Mouse (Mus musculus) ES-Bruce4 (cell line): ENCODE data around the gene Hipk4. TPM values are rescaled to one million over a fixed set of nuclear protein-coding genes. Genes with fewer than 3 reads are reported as not detected.
A peak's percentile ranks its signal among the peaks of the same experiment; 100 is the strongest.
"Not testable (repeated sequence)": the region's sequence is repeated elsewhere in the genome, so short reads cannot be mapped to it uniquely, and the experiment has no call there.

Experiments
- H3K27ac ChIP-seq: 2 replicates; pipeline ENCODE4 v1.5.1; 2012; ENCODE audit warnings: low read length, inconsistent platforms; ENCODE audit not compliant: insufficient read depth
- H3K27me3 ChIP-seq: 2 replicates; pipeline ENCODE4 v1.6.1; 2012; ENCODE audit warnings: mild to moderate bottlenecking, low read length, inconsistent platforms; ENCODE audit not compliant: control insufficient read depth, poor library complexity, insufficient read depth, severe bottlenecking
- H3K36me3 ChIP-seq: 2 replicates; pipeline ENCODE4 v1.6.1; 2012; ENCODE audit warnings: inconsistent platforms, mild to moderate bottlenecking, low read length, moderate library complexity; ENCODE audit not compliant: control insufficient read depth, poor library complexity, insufficient read depth, severe bottlenecking
- H3K4me1 ChIP-seq: one replicate; pipeline ENCODE4 v1.8.1; 2011; ENCODE audit warnings: low read length; ENCODE audit not compliant: control insufficient read depth, insufficient read depth
- H3K4me3 ChIP-seq: 2 replicates; pipeline ENCODE4 v1.5.1; 2011; ENCODE audit warnings: low read depth, mild to moderate bottlenecking, low read length
- H3K9ac ChIP-seq: 2 replicates; pipeline ENCODE4 v1.6.1; 2012; ENCODE audit warnings: low read depth, mild to moderate bottlenecking, inconsistent platforms; ENCODE audit not compliant: poor library complexity, severe bottlenecking
- H3K9me3 ChIP-seq: replicated peaks from 2 replicates; pipeline ENCODE4 v1.6.1; 2012; ENCODE audit warnings: mild to moderate bottlenecking, low read length, inconsistent platforms; ENCODE audit not compliant: control insufficient read depth, poor library complexity, insufficient read depth, severe bottlenecking
- CTCF ChIP-seq: IDR thresholded peaks from one replicate; pipeline ENCODE4 v1.8.1; 2011; ENCODE audit warnings: low read depth, low read length
- EP300 ChIP-seq: IDR thresholded peaks from 2 replicates; pipeline ENCODE4 v1.6.1; 2011; ENCODE audit warnings: low read depth, low read length; ENCODE audit not compliant: insufficient read depth
- POLR2A ChIP-seq: IDR thresholded peaks from one replicate; pipeline ENCODE4 v1.8.1; 2011; ENCODE audit warnings: low read length; ENCODE audit not compliant: insufficient read depth
- polyA plus RNA-seq: library from polyadenylated mRNA; stranded (reverse); fragments of >200 nt; gene quantifications from 2 replicates; pipeline ENCODE4 v1.2.4, GENCODE M21; 2011; ENCODE audit warnings: low read depth; ENCODE audit not compliant: missing spikeins, insufficient read depth, insufficient read length

The Hipk4 gene
- polyA plus RNA-seq, 1 experiment: 1.5 TPM

DNA sequence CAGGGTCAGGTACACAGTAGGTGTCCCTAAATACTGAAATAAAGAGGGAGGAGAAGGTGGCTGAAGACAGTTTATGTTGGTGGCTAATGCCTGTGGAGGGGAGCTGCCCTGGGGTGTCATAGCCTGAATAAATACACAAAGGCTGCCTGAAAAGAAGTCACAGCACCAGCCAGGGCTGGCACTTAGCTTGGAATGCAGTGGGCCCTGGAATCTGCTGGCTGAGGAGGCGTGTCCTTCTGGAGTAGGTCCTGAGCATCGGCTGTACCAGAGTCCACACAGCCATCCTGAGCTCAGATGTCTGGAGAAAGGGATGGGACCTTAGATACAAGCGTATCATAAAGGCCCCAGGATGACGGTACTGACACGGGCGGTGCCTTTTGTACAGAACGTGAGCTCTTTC, 31.2 kb upstream of the Hipk4 start:
- Histone ChIP-seq H3K9me3 (no peaks in the 10 kb centered on the region), H3K27me3 (no peaks in the 10 kb centered on the region), H3K27ac (peak overlapping the region; percentile 82), H3K4me1 (peaks cover 12% of the 10 kb centered on the region), H3K9ac (no peak overlapping the region), H3K36me3 (peaks cover 2% of the 10 kb centered on the region; the same call in 1 of the 2 replicates), H3K4me3 (no peak overlapping the region)
- no peak for TF ChIP-seq EP300
- no peak for TF ChIP-seq CTCF

DNA sequence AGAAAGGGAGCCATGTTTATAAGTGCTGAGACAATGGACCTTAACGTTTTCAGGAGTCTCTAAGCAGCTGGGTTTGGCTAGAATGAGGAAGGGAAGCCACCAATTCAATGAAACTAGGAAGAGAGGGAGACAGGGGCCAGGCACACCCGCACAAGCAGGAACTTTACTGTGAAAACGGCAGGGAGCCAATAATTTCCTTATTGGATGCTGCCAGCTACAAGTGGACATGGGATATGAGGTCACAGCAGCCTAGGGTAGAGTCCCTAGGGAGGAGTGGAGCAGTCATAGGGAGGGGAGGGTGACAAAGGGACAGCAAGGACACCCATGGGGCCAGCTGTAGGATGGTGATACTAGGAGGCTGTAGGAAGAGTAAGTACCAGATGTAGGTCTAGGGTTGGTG, 30.0 kb upstream of the Hipk4 start:
- TF ChIP-seq CTCF: no peak
- no peak for TF ChIP-seq EP300
- no peak for TF ChIP-seq POLR2A
- no peak overlapping the region for H3K4me3 ChIP-seq
- H3K27me3 ChIP-seq: no peaks in the 10 kb centered on the region
- peaks cover 2% of the 10 kb centered on the region; the same call in 1 of the 2 replicates for H3K36me3 ChIP-seq
- no peak overlapping the region for H3K27ac ChIP-seq
- H3K4me1 ChIP-seq: peaks cover 12% of the 10 kb centered on the region
- H3K9me3 ChIP-seq: no peaks in the 10 kb centered on the region
- H3K9ac ChIP-seq: no peak overlapping the region

DNA sequence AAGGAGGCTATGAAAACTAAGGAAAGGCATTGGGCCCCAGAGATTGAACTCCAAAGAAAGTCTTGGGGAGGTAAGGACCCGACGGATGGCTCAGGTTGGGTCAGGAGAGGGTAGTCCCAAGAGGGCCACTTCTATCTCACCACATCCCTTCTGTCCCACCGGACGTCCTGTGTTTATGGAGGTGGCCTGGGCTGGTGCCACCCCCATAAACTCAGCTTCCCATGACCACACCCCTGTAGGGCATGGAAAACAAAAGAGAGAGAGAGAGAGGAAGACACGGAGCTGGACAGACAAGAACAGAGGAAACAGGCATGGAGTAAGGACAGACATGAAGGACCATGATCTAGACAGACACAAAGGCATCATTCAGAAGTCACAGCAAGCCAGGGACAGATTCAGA, 29.6 kb upstream of the Hipk4 start:
- Histone ChIP-seq H3K9ac (no peak overlapping the region), H3K36me3 (peaks cover 2% of the 10 kb centered on the region; the same call in 1 of the 2 replicates), H3K27me3 (no peaks in the 10 kb centered on the region), H3K4me3 (no peak overlapping the region), H3K27ac (no peak overlapping the region), H3K9me3 (no peaks in the 10 kb centered on the region), H3K4me1 (peaks cover 14% of the 10 kb centered on the region)
- TF ChIP-seq POLR2A (no peak), EP300 (no peak), CTCF (no peak)

DNA sequence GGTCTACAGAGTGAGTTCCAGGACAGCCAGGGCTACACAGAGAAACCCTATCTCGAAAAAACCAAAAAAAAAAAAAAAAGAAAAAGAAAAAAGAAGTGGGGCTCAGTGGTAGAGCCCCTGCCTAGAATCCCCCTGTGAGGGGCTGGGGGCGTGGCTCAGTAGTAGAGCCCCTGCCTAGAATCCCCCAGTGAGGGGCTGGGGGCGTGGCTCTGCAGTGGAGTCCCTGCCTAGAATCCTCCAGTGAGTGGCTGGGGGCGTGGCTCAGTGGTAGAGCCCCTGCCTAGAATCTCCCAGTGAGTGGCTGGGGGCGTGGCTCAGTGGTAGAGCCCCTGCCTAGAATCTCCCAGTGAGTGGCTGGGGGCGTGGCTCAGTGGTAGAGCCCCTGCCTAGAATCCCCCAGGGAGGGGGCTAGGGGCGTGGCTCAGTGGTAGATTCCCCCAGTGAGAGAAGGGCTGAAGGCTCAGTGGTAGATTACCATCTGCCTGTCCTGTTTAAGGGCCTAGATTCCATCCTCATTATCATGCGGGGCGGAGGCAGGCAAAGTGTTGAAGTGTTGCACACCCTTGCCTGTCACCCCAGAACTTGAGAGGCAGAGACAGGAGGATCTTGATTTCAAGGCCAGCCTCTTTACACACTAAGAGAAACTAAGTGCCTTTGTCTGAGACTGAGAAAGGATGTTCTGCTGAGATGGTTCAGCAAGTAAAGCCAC, 28.3 kb upstream of the Hipk4 start:
- not testable (repeated sequence) for H3K27me3 ChIP-seq, H3K4me3 ChIP-seq, H3K9ac ChIP-seq, H3K27ac ChIP-seq, H3K9me3 ChIP-seq, H3K36me3 ChIP-seq
- peaks cover 10% of the 10 kb centered on the region for H3K4me1 ChIP-seq

DNA sequence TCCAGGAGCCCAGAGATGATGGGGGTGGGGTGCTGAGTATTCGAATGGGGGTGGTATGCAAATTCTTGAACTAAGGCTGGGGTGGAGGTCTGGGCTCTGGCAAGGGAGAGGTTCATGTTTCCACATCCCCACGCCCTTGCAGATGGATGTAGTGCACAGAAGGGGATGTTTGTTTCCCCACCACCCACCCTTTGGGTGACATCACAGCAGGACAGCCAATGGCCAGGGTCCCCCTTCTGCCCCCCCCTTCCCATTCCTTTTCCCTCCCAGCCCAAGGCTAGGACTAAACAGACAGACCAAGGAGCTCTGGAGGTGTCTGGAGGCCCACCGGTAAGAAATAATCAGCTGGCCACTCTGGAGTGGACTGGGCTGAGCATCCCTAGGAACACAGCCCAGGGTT, 24.0 kb upstream of the Hipk4 start, which contains the start of gene Prx:
TSS of gene Prx (plus strand) at position 289 of the 400 bp plus-strand sequence.
- Histone ChIP-seq H3K4me1 (peaks cover 7% of the 10 kb centered on the region), H3K9me3 (no peaks in the 10 kb centered on the region), H3K9ac (no peak within 1 kb of the TSS), H3K27ac (peak within 1 kb of the TSS; percentile 43), H3K27me3 (no peaks in the 10 kb centered on the region), H3K36me3 (no peaks in the 10 kb centered on the region), H3K4me3 (peak within 1 kb of the TSS; percentile 28)
- TF ChIP-seq CTCF (no peak), EP300 (0 out of 2 replicates have a peak, but pooled peaks have one; percentile 7)

DNA sequence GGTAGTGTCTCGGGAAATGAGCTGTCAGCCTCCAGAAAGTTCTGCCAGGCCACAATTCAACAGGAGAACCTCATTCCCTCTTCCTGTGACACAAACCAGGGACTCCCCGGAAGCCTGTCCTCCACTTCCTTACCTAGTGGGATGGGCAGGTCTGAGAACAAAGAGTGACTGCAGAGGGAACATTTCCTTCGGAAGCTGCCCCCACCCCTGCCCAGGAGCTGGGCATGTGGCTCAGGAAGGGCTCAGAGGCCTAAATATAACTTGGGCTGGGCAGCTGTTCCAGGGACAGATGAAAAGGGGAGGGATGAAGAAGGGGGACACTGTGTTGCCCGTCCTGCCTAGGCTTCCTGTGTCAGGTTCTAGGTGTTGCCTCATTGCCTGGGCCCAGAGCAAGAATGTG, 21.4 kb upstream of the Hipk4 start:
- H3K4me1 ChIP-seq: peaks cover 10% of the 10 kb centered on the region
- H3K27me3 ChIP-seq: no peaks in the 10 kb centered on the region
- no peak overlapping the region for H3K4me3 ChIP-seq
- H3K27ac ChIP-seq: no peak overlapping the region
- TF ChIP-seq POLR2A (no peak), CTCF (no peak), EP300 (no peak)
- H3K9me3 ChIP-seq: no peaks in the 10 kb centered on the region
- H3K36me3 ChIP-seq: no peaks in the 10 kb centered on the region
- no peak overlapping the region for H3K9ac ChIP-seq
